Mouse (Mus musculus) cerebellum, adult 2 months (tissue): Measurements from ENCODE around the gene Ndufc2. TPM values are rescaled to one million over a fixed set of nuclear protein-coding genes. Genes with fewer than 3 reads are reported as not detected.

Source experiments
- DNase-seq, 2 experiments: peaks; one replicate each; pipeline ENCODE4 v3.0.0; 2021
- H3K27ac ChIP-seq: fragments of 200-500 bp; 2 replicates; pipeline ENCODE4 v1.5.1; 2012; ENCODE audit warnings: low read length, control low read depth, inconsistent platforms; ENCODE audit not compliant: insufficient read depth
- H3K27me3 ChIP-seq: fragments of 200-500 bp; 2 replicates; pipeline ENCODE4 v1.6.1; 2012; ENCODE audit warnings: inconsistent platforms, mild to moderate bottlenecking, low read length, moderate library complexity; ENCODE audit not compliant: control insufficient read depth, insufficient read depth
- H3K4me1 ChIP-seq: fragments of 200-500 bp; 2 replicates; pipeline ENCODE4 v1.6.1; 2011; ENCODE audit warnings: low read length; ENCODE audit not compliant: control insufficient read depth, insufficient read depth
- H3K4me3 ChIP-seq: fragments of 200-500 bp; replicated peaks from 2 replicates; pipeline ENCODE3; 2011; ENCODE audit warnings: mild to moderate bottlenecking, low read depth, low read length, control low read depth; ENCODE audit not compliant: insufficient read depth
- CTCF ChIP-seq: fragments of 200-500 bp; IDR thresholded peaks from 2 replicates; pipeline ENCODE4 v1.5.1; 2011; ENCODE audit warnings: low read depth, mild to moderate bottlenecking, control low read depth, low read length, moderate library complexity, borderline replicate concordance; ENCODE audit not compliant: insufficient read depth
- POLR2A ChIP-seq: fragments of 200-500 bp; IDR thresholded peaks from 2 replicates; pipeline ENCODE4 v1.6.1; 2011; ENCODE audit warnings: low read length, control low read depth, borderline replicate concordance; ENCODE audit not compliant: insufficient read depth
- WGBS: fragments of 180-500 bp; shearing (Covaris S2); methylation state at CpG from one replicate; pipeline ENCODE4 v1.1.7; 2018; 5-methylcytosine and 5-hydroxymethylcytosine counted together
- polyA plus RNA-seq: library from polyadenylated mRNA; depleted of rRNA; stranded (reverse); fragments of >200 nt; gene quantifications from 2 replicates; pipeline ENCODE4 v1.2.3, GENCODE M21; 2012

The Ndufc2 gene
- polyA plus RNA-seq, 1 experiment = 376 TPM

DNA sequence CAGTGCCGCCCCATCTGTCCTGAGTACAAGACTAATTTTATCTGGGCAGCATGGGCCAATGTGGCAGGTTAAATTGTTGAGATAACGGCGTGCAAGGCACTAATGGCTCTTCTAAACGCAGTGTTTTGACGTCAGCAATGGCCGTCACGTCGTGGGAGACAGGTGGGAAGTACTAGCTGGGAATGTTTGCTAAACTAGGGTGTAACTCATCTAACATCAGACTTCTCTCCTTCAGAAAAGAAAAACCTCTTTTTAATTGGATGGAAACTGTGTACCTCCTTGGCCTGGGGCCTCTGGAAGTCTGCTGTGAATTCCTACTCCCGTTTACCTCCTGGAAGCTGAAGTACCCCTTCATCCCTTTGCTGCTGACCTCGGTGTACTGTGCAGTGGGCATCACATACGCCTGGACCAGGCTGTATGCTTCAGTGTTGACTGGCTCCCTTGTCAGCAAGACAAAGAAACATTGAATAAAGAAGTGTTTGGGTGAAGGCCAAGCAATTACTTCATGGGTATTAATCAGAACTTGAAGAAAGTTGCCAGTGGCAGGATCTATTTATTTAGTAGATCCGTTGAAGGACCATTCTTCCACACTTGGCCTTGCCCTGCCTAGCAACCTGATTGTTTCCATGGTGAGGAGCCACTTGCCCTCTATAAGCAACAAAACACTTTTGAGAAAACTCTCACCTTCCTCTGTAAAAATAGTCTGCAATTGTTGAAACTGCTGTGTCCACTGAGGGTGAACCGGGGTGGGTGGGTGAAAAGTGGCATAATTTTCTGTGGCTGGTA is 8.3 kb upstream of the Ndufc2 start:
- Histone ChIP-seq H3K27ac (no peak overlapping the region), H3K27me3 (no peaks in the 10 kb centered on the region), H3K4me3 (no peak overlapping the region), H3K4me1 (peaks cover 17% of the 10 kb centered on the region)
- WGBS = 68% methylated on average over 13 of the region's 13 CpGs
- DNase-seq = peak in 1 of 2 experiments; percentile 7
- no peak for TF ChIP-seq CTCF
- TF ChIP-seq POLR2A = no peak

- no peak for TF ChIP-seq CTCF
- TF ChIP-seq POLR2A = no peak
- Histone ChIP-seq H3K27me3 (no peaks in the 10 kb centered on the region), H3K27ac (no peak overlapping the region), H3K4me1 (peaks cover 14% of the 10 kb centered on the region), H3K4me3 (no peak overlapping the region)
- no peak for DNase-seq
- WGBS = 55% methylated on average over 6 of the region's 6 CpGs
Observed at GRCm38 (mm10) chr7:97392079-97392445, 7.7 kb upstream of the Ndufc2 start.

DNA sequence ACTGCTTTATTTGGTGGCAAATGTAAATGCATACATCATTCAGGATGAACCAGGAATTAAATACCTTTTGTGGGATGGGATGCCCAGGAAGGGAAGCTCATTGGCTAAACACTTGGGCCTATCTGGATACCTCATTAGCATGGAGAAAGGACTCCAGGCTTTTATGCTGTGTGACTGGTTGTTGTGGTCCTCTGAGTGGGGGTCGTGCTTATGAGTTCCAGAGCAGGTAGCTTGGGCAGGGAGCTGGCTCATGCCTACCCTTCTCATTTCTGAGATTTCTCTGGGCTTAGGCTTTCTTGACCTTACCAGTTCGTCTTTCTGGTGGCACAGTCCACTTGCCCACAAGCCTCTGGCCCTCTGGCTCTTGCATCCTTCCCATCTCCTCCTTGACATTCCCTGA is 5.4 kb upstream of the Ndufc2 start:
- Histone ChIP-seq H3K27me3 (no peaks in the 10 kb centered on the region), H3K27ac (no peak overlapping the region), H3K4me3 (no peak overlapping the region), H3K4me1 (no peaks in the 10 kb centered on the region)
- DNase-seq = no peak
- WGBS = 88% methylated on average over 2 of the region's 2 CpGs
- TF ChIP-seq CTCF (no peak), POLR2A (no peak)

DNA sequence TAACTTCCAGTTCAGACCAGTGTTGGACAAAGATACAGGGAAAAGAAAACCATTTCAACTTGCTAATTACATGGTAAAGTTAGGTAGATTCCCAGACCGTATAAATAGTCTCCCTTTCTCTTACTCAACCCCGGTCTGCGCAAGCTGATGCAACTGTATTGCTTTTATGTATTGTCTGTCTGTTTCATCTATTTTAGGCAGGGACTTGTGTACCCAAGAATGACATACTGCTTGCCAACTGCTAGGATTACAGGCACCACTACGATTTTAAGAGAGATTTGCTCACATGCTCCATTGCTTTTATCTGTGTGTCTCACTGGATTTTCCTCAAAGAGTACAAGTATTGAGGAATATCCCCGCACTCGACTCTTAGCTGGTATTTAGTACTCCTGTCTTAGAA is 860 bp upstream of the Ndufc2 start:
- Histone ChIP-seq H3K27ac (no peak overlapping the region), H3K4me1 (peaks cover 5% of the 10 kb centered on the region; the same call in 1 of the 2 replicates), H3K4me3 (no peak overlapping the region), H3K27me3 (no peaks in the 10 kb centered on the region)
- DNase-seq = no peak
- 79% methylated on average over 6 of the region's 6 CpGs for WGBS
- TF ChIP-seq CTCF (no peak), POLR2A (no peak)

DNA sequence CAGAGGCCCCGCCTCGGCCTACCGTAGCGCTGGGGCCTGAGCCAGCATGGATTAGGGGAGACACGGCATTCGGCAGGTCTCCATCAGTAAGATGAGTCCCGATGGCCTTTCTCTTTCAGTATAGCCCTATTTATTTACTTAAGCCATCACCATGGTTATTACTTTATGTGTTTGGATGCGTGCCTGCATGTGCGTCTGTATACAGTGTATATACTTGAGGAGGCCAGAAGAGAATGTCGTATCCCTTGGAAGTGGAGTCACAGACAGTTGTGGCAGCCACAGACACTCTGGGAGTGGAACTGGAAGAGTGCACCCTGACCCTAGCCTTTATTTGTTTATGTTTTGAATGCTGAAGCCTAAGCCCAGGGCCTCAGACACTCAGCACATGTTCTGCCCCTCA is 7.3 kb downstream of the Ndufc2 start:
- H3K27me3 ChIP-seq = no peaks in the 10 kb centered on the region
- no peak for TF ChIP-seq CTCF
- TF ChIP-seq POLR2A = no peak
- H3K27ac ChIP-seq = no peak overlapping the region
- no peaks in the 10 kb centered on the region for H3K4me1 ChIP-seq
- no peak for DNase-seq
- no peak overlapping the region for H3K4me3 ChIP-seq
- WGBS = 67% methylated on average over 10 of the region's 10 CpGs

DNA sequence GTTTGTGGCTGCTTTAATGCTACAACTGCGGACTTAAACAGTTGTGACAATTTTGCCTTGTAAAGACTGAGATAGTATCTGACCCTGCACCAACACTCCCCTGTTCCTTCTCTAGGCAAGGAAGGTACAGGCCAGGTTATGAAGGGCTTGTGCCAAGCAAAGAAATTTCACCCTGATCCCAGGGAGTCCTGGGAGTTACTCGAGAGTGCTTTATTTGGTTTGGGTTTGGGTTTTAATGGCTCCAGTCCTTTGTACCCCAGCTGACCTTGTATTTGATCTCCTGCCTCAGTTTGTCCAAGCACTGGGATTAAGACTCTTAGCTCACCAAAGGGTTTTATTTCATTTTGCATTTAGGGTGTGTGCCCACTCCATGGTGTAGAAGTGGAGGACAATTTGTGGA is 11.3 kb downstream of the Ndufc2 start:
- no peak for DNase-seq
- TF ChIP-seq CTCF (no peak), POLR2A (no peak; the same call in 1 of the 2 replicates)
- WGBS = 91% methylated on average over 2 of the region's 2 CpGs
- Histone ChIP-seq H3K4me3 (no peak overlapping the region), H3K4me1 (peaks cover 8% of the 10 kb centered on the region), H3K27ac (no peak overlapping the region), H3K27me3 (no peaks in the 10 kb centered on the region)

DNA sequence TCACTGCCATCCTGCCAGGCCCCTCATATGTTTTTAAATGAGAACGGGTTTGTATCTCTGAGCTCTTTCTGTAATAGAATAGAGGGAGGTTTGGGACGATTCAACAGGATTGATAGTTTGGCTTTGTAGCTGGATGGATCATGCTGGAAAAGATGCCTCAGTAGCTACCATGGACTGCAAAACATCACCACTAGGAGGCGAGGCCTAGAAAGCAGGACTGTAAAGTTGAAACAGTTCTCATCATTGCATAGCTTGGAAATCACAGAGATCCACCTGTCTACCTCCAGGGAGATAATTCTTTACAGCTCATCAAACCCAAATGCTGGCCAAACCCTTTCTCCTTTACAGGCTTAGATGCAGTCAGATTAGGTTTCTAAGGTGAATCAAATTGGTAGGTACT is 11.8 kb downstream of the Ndufc2 start:
- TF ChIP-seq POLR2A = no peak
- peak; percentile 9; the same call in 1 of the 2 replicates for TF ChIP-seq CTCF
- no peak for DNase-seq
- WGBS = 66% methylated on average over 3 of the region's 3 CpGs

DNA sequence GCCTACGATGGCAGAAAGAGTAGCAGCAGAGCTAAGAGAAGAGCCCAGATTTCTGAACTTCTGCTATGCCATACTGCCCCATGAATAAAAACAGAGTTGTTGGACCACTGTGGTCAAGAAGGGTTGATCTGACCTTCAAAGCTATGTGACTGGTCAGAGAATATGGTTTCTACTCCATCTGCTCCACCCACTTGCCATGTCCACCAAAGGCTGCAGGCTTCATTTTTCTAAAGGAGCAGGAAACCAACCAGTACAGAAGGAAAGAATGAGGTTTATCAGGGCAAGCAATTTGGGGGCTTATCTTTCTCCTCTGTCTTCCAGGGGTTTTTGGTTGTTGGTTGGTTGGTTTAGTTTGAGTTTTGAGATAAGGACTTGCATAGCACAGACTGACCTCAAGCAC is 14.2 kb downstream of the Ndufc2 start:
- Histone ChIP-seq H3K27ac (no peak overlapping the region), H3K27me3 (no peaks in the 10 kb centered on the region), H3K4me3 (no peak overlapping the region), H3K4me1 (peaks cover 19% of the 10 kb centered on the region)
- TF ChIP-seq CTCF (no peak), POLR2A (no peak)
- no peak for DNase-seq
- WGBS = 90% methylated on average over 1 of the region's 1 CpGs

More for the DNA sequence above, 11.8 kb downstream of the Ndufc2 start:
- H3K27me3 ChIP-seq = no peaks in the 10 kb centered on the region
- no peak overlapping the region for H3K27ac ChIP-seq
- no peak overlapping the region for H3K4me3 ChIP-seq
- peaks cover 8% of the 10 kb centered on the region for H3K4me1 ChIP-seq
